ENCODE assay signal across 11 mouse cellular contexts in genomic region chr2:72529026-72529357, GRCm38 (mm10). TPM values are rescaled to one million over a fixed set of nuclear protein-coding genes. Genes with fewer than 3 reads are reported as not detected.
A peak's percentile ranks its signal among the peaks of the same experiment; 100 is the strongest.
DNase-seq lines count a peak whose midpoint lies in the region; ATAC-seq and TF ChIP-seq lines count a peak whose summit lies in the region.
"Had no signal": no experiment of that assay in that cellular context is flagged by ENCODE, and none has a peak within 500 bp of the region (broad histone marks: within the 10 kb centered on the region; RNA-seq: fewer than 3 reads in every experiment).

No protein-coding gene starts in this region.

- peak overlapping the region; percentile 56 for H3K9ac ChIP-seq in forebrain, postnatal 0 days
- peak overlapping the region; percentile 56; the same call in 1 of the 2 replicates for H3K9ac ChIP-seq in midbrain, embryonic 13.5 days (replicated peaks)
- H3K9ac ChIP-seq: heart, embryonic 13.5 days; liver, postnatal 0 days had no signal

- H3K27me3 ChIP-seq in cerebellum, adult 2 months (ENCODE audit: control insufficient read depth, insufficient read depth, low read length): no peaks in the 10 kb centered on the region
- H3K27me3 ChIP-seq in embryonic facial prominence, embryonic 10.5 days (replicated peaks; ENCODE audit: low read depth, poor library complexity, severe bottlenecking): peaks cover 66% of the 10 kb centered on the region
- H3K27me3 ChIP-seq in forebrain, postnatal 0 days (ENCODE audit: insufficient read depth, low read length): no peaks in the 10 kb centered on the region
- peaks cover 75% of the 10 kb centered on the region for H3K27me3 ChIP-seq in midbrain, embryonic 13.5 days
- H3K27me3 ChIP-seq: heart, embryonic 13.5 days had no signal

- H3K4me2 ChIP-seq in forebrain, postnatal 0 days (ENCODE audit: low read depth): peak overlapping the region; percentile 50
- H3K4me2 ChIP-seq in midbrain, embryonic 13.5 days (replicated peaks): peak overlapping the region; percentile 58

- no peak for DNase-seq in cerebellum, adult 2 months
- DNase-seq in cerebellum, adult 9-11 months: no peak
- DNase-seq in embryonic facial prominence, embryonic 10.5 days (ENCODE audit: low spot score): no peak
- no peak for DNase-seq in forebrain, postnatal 0 days
- DNase-seq in gastrocnemius, adult 8-10 months (ENCODE audit: low spot score in 2 of 2): no peak
- DNase-seq in layer of hippocampus, adult 9-10 months (ENCODE audit: low spot score): no peak
- no peak for DNase-seq in adrenal gland, adult 8-10 months
- DNase-seq: kidney, adult 11 months; liver, postnatal 0 days had no signal

- TF ChIP-seq POLR2A in cerebellum, adult 2 months (IDR thresholded peaks at IDR 0.05; ENCODE audit: borderline replicate concordance, insufficient read depth, low read length): no peak

- no peak overlapping the region for H3K27ac ChIP-seq in cerebellum, adult 2 months (ENCODE audit: insufficient read depth, low read length)
- H3K27ac ChIP-seq in embryonic facial prominence, embryonic 10.5 days (replicated peaks): no peak overlapping the region
- peak overlapping the region; percentile 60 for H3K27ac ChIP-seq in forebrain, postnatal 0 days (ENCODE audit: low read depth, low read length)
- peak overlapping the region; percentile 65 for H3K27ac ChIP-seq in midbrain, embryonic 13.5 days
- H3K27ac ChIP-seq: heart, embryonic 13.5 days had no signal

- 24% methylated on average over 10 of the region's 10 CpGs for WGBS in cerebellum, adult 2 months
- WGBS in embryonic facial prominence, embryonic 10.5 days: 68% methylated on average over 10 of the region's 10 CpGs
- 29% methylated on average over 10 of the region's 10 CpGs for WGBS in forebrain, postnatal 0 days
- 22% methylated on average over 10 of the region's 10 CpGs for WGBS in midbrain, embryonic 13.5 days

- no peak for TF ChIP-seq CTCF in cerebellum, adult 2 months (IDR thresholded peaks at IDR 0.05; ENCODE audit: borderline replicate concordance, insufficient read depth, low read depth, low read length)
- no peak for TF ChIP-seq CTCF in forebrain, postnatal 0 days (IDR thresholded peaks at IDR 0.05; ENCODE audit: low read depth)

- no peaks in the 10 kb centered on the region for H3K9me3 ChIP-seq in embryonic facial prominence, embryonic 10.5 days
- no peaks in the 10 kb centered on the region for H3K9me3 ChIP-seq in forebrain, postnatal 0 days (ENCODE audit: low read length)
- no peaks in the 10 kb centered on the region for H3K9me3 ChIP-seq in midbrain, embryonic 13.5 days

- H3K36me3 ChIP-seq in embryonic facial prominence, embryonic 10.5 days (replicated peaks): no peaks in the 10 kb centered on the region
- H3K36me3 ChIP-seq in forebrain, postnatal 0 days (ENCODE audit: insufficient read depth): no peaks in the 10 kb centered on the region
- H3K36me3 ChIP-seq in midbrain, embryonic 13.5 days: no peaks in the 10 kb centered on the region
- H3K36me3 ChIP-seq: heart, embryonic 13.5 days had no signal

- peaks cover 2% of the 10 kb centered on the region; the same call in 1 of the 2 replicates for H3K4me1 ChIP-seq in cerebellum, adult 2 months (ENCODE audit: control insufficient read depth, insufficient read depth, low read length)
- H3K4me1 ChIP-seq in embryonic facial prominence, embryonic 10.5 days: peaks cover 13% of the 10 kb centered on the region
- H3K4me1 ChIP-seq in forebrain, postnatal 0 days (ENCODE audit: insufficient read depth): 0 out of 2 replicates have a peak, but pooled peaks cover 8% of the 10 kb centered on the region
- H3K4me1 ChIP-seq in midbrain, embryonic 13.5 days (replicated peaks): peaks cover 15% of the 10 kb centered on the region
- H3K4me1 ChIP-seq: heart, embryonic 13.5 days had no signal

- no peak; the same call in none of the 2 replicates for ATAC-seq in forebrain, postnatal 0 days
- ATAC-seq in midbrain, embryonic 13.5 days: no peak; the same call in 1 of the 2 replicates
- ATAC-seq: liver, postnatal 0 days had no signal

- H3K4me3 ChIP-seq in cerebellum, adult 2 months (replicated peaks; ENCODE audit: insufficient read depth, low read depth, low read length): peak overlapping the region; percentile 57
- H3K4me3 ChIP-seq in embryonic facial prominence, embryonic 10.5 days: peak overlapping the region; percentile 43; the same call in 1 of the 2 replicates
- peak overlapping the region; percentile 25 for H3K4me3 ChIP-seq in forebrain, postnatal 0 days (ENCODE audit: low read depth, low read length)
- peak overlapping the region; percentile 31; the same call in 1 of the 2 replicates for H3K4me3 ChIP-seq in midbrain, embryonic 13.5 days (replicated peaks)

RNA-seq across cellular contexts. Expression of gene Cdca7, which starts 53.0 kb away (rescaled TPM):
- 2.0 TPM in 2 replicates for polyA plus RNA-seq in cerebellum, adult 2 months (2012; rRNA removed)
- polyA plus RNA-seq in embryonic facial prominence, embryonic 10.5 days (2016; fragmentation: Nextera tagmentation; extraction: Ambion mirVana): 252 and 257 TPM in 2 replicates
- total RNA-seq in forebrain, postnatal 0 days (2014; rRNA removed): 21.9 and 28.9 TPM in 2 replicates
- polyA plus RNA-seq in forebrain, postnatal 0 days (2015; fragmentation: Nextera tagmentation; extraction: Ambion mirVana): 15.6 and 20.6 TPM in 2 replicates
- polyA plus RNA-seq in midbrain, embryonic 13.5 days (2015; fragmentation: Nextera tagmentation; extraction: Ambion mirVana): 55.0 and 64.8 TPM in 2 replicates
- under 1 TPM in 3 of 4 experiments, not detected in 1; 0.19 to 0.43 (median 0.39) TPM for total RNA-seq in gastrocnemius, adult 8-10 months (2022)
- total RNA-seq in adrenal gland, adult 8-10 months (2022): 1 to 10 TPM; 1.9 to 3.1 (median 2.8) TPM

Comparison
In these comparisons a context has a peak if more than half of its experiments do, and no peak if none do; other contexts are left out.
1. H3K27ac ChIP-seq: peak in forebrain, postnatal 0 days (single experiment) and midbrain, embryonic 13.5 days (single experiment); none in cerebellum, adult 2 months (single experiment) and embryonic facial prominence, embryonic 10.5 days (single experiment).
2. Peak in every context shown above with its lines, with median percentiles within 50 percentile points of each other: H3K4me3 ChIP-seq.